8 mouse cellular contexts compared by ENCODE assay signal in the genomic region with DNA sequence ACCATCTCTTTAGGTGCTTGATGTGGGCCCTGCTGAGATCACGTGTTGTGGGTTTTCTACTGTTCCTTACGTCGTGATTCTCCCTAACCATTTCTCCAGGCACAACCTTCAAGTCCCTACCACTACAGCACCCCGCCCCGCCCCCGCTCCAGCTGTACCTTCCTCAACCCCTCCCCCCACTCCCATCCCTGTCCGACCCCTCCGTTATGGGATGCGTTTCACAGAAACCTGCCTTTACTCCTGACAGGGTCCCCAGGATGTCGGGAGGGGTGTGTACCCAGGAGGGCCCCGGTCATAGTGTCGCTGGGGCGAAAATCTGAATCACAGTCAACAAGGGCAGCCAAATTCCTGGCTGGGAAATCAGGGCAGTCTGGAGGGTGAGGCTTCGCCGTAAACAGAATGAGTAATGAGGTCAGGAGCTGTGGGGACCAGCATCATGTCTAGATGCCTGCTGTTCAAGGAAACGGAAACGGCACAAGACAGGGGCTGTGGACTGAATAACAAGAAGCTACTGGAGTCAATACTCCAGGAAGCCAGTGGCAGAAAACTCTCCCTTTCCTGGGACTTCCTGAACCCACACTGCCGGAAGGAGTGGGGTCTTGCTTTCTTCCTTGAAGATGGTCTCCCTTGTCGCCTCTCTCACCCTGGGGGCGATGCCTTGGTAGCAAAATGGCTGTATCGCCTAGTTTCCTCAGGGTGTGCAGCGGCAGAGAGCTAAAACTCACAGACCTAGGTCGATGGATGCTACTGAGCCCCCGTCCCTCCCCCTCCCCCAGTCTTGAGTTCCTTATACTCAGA. TPM values are rescaled to one million over a fixed set of nuclear protein-coding genes. Genes with fewer than 3 reads are reported as not detected.
DNase-seq lines count a peak whose midpoint lies in the region; ATAC-seq lines count a peak whose summit lies in the region.

No protein-coding gene starts in this region.

- WGBS in heart, embryonic 11.5 days (ENCODE audit: insufficient replicate concordance), result 5% methylated on average over 24 of the region's 24 CpGs
- 6% methylated on average over 24 of the region's 24 CpGs for WGBS in lung, embryonic 16.5 days
- WGBS in stomach, embryonic 14.5 days, result 9% methylated on average over 24 of the region's 24 CpGs

- no peak for ATAC-seq in heart, embryonic 11.5 days (replicated peaks; ENCODE audit: insufficient number of reproducible peaks, low FRiP score, low TSS enrichment)
- peak; percentile 50 for ATAC-seq in lung, embryonic 16.5 days (ENCODE audit: low read depth)
- ATAC-seq in stomach, embryonic 14.5 days (ENCODE audit: insufficient number of reproducible peaks, insufficient read depth, low FRiP score, low read depth), result no peak

- peaks cover 56% of the 10 kb centered on the region for H3K4me1 ChIP-seq in heart, embryonic 11.5 days (ENCODE audit: control insufficient read depth, insufficient read depth, low read length)
- peaks cover 42% of the 10 kb centered on the region for H3K4me1 ChIP-seq in lung, embryonic 16.5 days (replicated peaks; ENCODE audit: control insufficient read depth, insufficient read depth, low read length)
- peaks cover 21% of the 10 kb centered on the region for H3K4me1 ChIP-seq in stomach, embryonic 14.5 days (ENCODE audit: control insufficient read depth, insufficient read depth, low read length)

- H3K27me3 ChIP-seq in heart, embryonic 11.5 days (ENCODE audit: control insufficient read depth, insufficient read depth, low read length), result no peaks in the 10 kb centered on the region
- no peaks in the 10 kb centered on the region for H3K27me3 ChIP-seq in lung, embryonic 16.5 days (ENCODE audit: control insufficient read depth, insufficient read depth, low read depth, low read length)
- no peaks in the 10 kb centered on the region for H3K27me3 ChIP-seq in stomach, embryonic 14.5 days (ENCODE audit: control insufficient read depth, insufficient read depth, low read length)

- peak overlapping the region; percentile 66 for H3K9ac ChIP-seq in heart, embryonic 11.5 days (ENCODE audit: low read depth, low read length)
- H3K9ac ChIP-seq in lung, embryonic 16.5 days (ENCODE audit: low read length), result peak overlapping the region; percentile 58
- H3K9ac ChIP-seq in stomach, embryonic 14.5 days (replicated peaks; ENCODE audit: low read depth, low read length), result no peak overlapping the region

- peak overlapping the region; percentile 3; the same call in 1 of the 2 replicates for H3K4me3 ChIP-seq in heart, embryonic 11.5 days (ENCODE audit: low read depth, low read length)
- peak overlapping the region; percentile 30 for H3K4me3 ChIP-seq in lung, embryonic 16.5 days (ENCODE audit: low read length)
- 0 out of 2 replicates have a peak overlapping the region, but pooled peaks have one; percentile 2 for H3K4me3 ChIP-seq in stomach, embryonic 14.5 days (ENCODE audit: low read depth, low read length)

- H3K4me2 ChIP-seq in heart, embryonic 11.5 days, result peak overlapping the region; percentile 49
- H3K4me2 ChIP-seq in lung, embryonic 16.5 days (ENCODE audit: low read depth, low read length), result peak overlapping the region; percentile 57
- H3K4me2 ChIP-seq in stomach, embryonic 14.5 days (replicated peaks; ENCODE audit: low read depth, low read length), result peak overlapping the region; percentile 37

- no peaks in the 10 kb centered on the region for H3K36me3 ChIP-seq in heart, embryonic 11.5 days (ENCODE audit: control insufficient read depth, insufficient read depth, low read length)
- no peaks in the 10 kb centered on the region for H3K36me3 ChIP-seq in lung, embryonic 16.5 days (ENCODE audit: control insufficient read depth, insufficient read depth, low read length)
- no peaks in the 10 kb centered on the region for H3K36me3 ChIP-seq in stomach, embryonic 14.5 days (ENCODE audit: control insufficient read depth, insufficient read depth, low read length)

- peak overlapping the region; percentile 96 for H3K27ac ChIP-seq in heart, embryonic 11.5 days (ENCODE audit: low read depth, low read length)
- H3K27ac ChIP-seq in lung, embryonic 16.5 days (ENCODE audit: low read length), result peak overlapping the region; percentile 93
- no peak overlapping the region for H3K27ac ChIP-seq in stomach, embryonic 14.5 days (ENCODE audit: low read length)

- H3K9me3 ChIP-seq in heart, embryonic 11.5 days (replicated peaks; ENCODE audit: control insufficient read depth, low read length), result no peaks in the 10 kb centered on the region
- H3K9me3 ChIP-seq in lung, embryonic 16.5 days (ENCODE audit: control insufficient read depth, low read length), result no peaks in the 10 kb centered on the region
- no peaks in the 10 kb centered on the region for H3K9me3 ChIP-seq in stomach, embryonic 14.5 days (ENCODE audit: control insufficient read depth, low read depth, low read length)

- DNase-seq in urinary bladder, postnatal 25 days (ENCODE audit: low spot score), result peak; percentile 52
- no peak for DNase-seq in urinary bladder, postnatal 10 days (ENCODE audit: low spot score)
- DNase-seq in embryo, embryonic 10 days (ENCODE audit: low spot score), result peak; percentile 80
- DNase-seq in kidney, adult 9 months, result peak; percentile 70
- no peak for DNase-seq in right cerebral cortex, adult 2 months (ENCODE audit: low spot score in 2 of 2)

RNA-seq across cellular contexts. Expression of a gene that starts 31.0 kb away (rescaled TPM):
- 23.5 and 27.3 TPM in 2 replicates for polyA plus RNA-seq in heart, embryonic 11.5 days (2014; fragmentation: Nextera tagmentation; extraction: Ambion mirVana)
- 15.6 and 16.6 TPM in 2 replicates for polyA plus RNA-seq in lung, embryonic 16.5 days (2015; fragmentation: Nextera tagmentation; extraction: Ambion mirVana)
- 10.1 TPM in 2 replicates for polyA plus RNA-seq in stomach, embryonic 14.5 days (2014; fragmentation: Nextera tagmentation; extraction: Ambion mirVana)

Comparison
In these comparisons a context has a peak if more than half of its experiments do, and no peak if none do; other contexts are left out.
1. DNase-seq: peak in urinary bladder, postnatal 25 days (single experiment), embryo, embryonic 10 days (single experiment) and kidney, adult 9 months (single experiment); none in urinary bladder, postnatal 10 days (single experiment) and right cerebral cortex, adult 2 months (0 of 2).
2. Peak in every context shown above with its lines, with median percentiles within 50 percentile points of each other: H3K4me2 ChIP-seq and H3K4me3 ChIP-seq.